ENCODE assay signal across 9 mouse cellular contexts in genomic region chr2:119802767-119803617, GRCm38 (mm10). TPM values are rescaled to one million over a fixed set of nuclear protein-coding genes. Genes with fewer than 3 reads are reported as not detected.
DNase-seq lines count a peak whose midpoint lies in the region; ATAC-seq and TF ChIP-seq lines count a peak whose summit lies in the region.
"Had no signal": no experiment of that assay in that cellular context is flagged by ENCODE, and none has a peak within 500 bp of the region (broad histone marks: within the 10 kb centered on the region; RNA-seq: fewer than 3 reads in every experiment).

No protein-coding gene starts in this region.

- no peak for TF ChIP-seq POLR2A in cerebellum, adult 2 months (IDR thresholded peaks at IDR 0.05; ENCODE audit: borderline replicate concordance, insufficient read depth, low read length)

- no peak for TF ChIP-seq CTCF in cerebellum, adult 2 months (IDR thresholded peaks at IDR 0.05; ENCODE audit: borderline replicate concordance, insufficient read depth, low read depth, low read length)

- H3K4me3 ChIP-seq in cerebellum, adult 2 months (replicated peaks; ENCODE audit: insufficient read depth, low read depth, low read length), result peak overlapping the region; percentile 1
- H3K4me3 ChIP-seq in liver, embryonic 11.5 days (ENCODE audit: low read depth, low read length), result no peak overlapping the region
- no peak overlapping the region for H3K4me3 ChIP-seq in forebrain, embryonic 13.5 days
- no peak overlapping the region for H3K4me3 ChIP-seq in midbrain, embryonic 14.5 days (replicated peaks; ENCODE audit: low read depth, low read length)
- H3K4me3 ChIP-seq: megakaryocyte, embryonic 14.5 days had no signal

- H3K27ac ChIP-seq in cerebellum, adult 2 months (ENCODE audit: insufficient read depth, low read length), result peak overlapping the region; percentile 77
- no peak overlapping the region for H3K27ac ChIP-seq in liver, embryonic 11.5 days (ENCODE audit: low read depth, low read length)
- peak overlapping the region; percentile 65 for H3K27ac ChIP-seq in forebrain, embryonic 13.5 days
- peak overlapping the region; percentile 26; the same call in 1 of the 2 replicates for H3K27ac ChIP-seq in midbrain, embryonic 14.5 days (replicated peaks; ENCODE audit: low read depth, low read length)

- DNase-seq in cerebellum, adult 2 months, result peak in 1 of 2 experiments; percentile 44
- no peak for DNase-seq in cerebellum, postnatal 14 days
- DNase-seq in liver, result peak; percentile 10
- no peak for DNase-seq in liver, embryonic 11.5 days (ENCODE audit: low spot score)
- peak; percentile 72 for DNase-seq in midbrain, embryonic 14.5 days
- no peak for DNase-seq in frontal cortex, postnatal 10 days (ENCODE audit: low spot score in 2 of 2)
- no peak for DNase-seq in right cerebral cortex, postnatal 14 days

- no peak overlapping the region for H3K4me2 ChIP-seq in liver, embryonic 11.5 days
- H3K4me2 ChIP-seq in forebrain, embryonic 13.5 days, result peak overlapping the region; percentile 35
- H3K4me2 ChIP-seq in midbrain, embryonic 14.5 days (ENCODE audit: low read length), result 0 out of 2 replicates have a peak overlapping the region, but pooled peaks have one; percentile 4

- no peaks in the 10 kb centered on the region for H3K36me3 ChIP-seq in liver, embryonic 11.5 days (ENCODE audit: control insufficient read depth, insufficient read depth, low read length)
- H3K36me3 ChIP-seq in forebrain, embryonic 13.5 days (ENCODE audit: poor library complexity, severe bottlenecking), result peaks cover 23% of the 10 kb centered on the region
- peaks cover 16% of the 10 kb centered on the region; the same call in 1 of the 2 replicates for H3K36me3 ChIP-seq in midbrain, embryonic 14.5 days (ENCODE audit: control insufficient read depth, insufficient read depth, low read length)

- no peaks in the 10 kb centered on the region for H3K9me3 ChIP-seq in liver, embryonic 11.5 days (ENCODE audit: control insufficient read depth, low read length)
- H3K9me3 ChIP-seq in forebrain, embryonic 13.5 days (replicated peaks), result no peaks in the 10 kb centered on the region
- H3K9me3 ChIP-seq in midbrain, embryonic 14.5 days (ENCODE audit: control insufficient read depth, low read length), result no peaks in the 10 kb centered on the region
- H3K9me3 ChIP-seq: megakaryocyte, embryonic 14.5 days had no signal

- H3K4me1 ChIP-seq in cerebellum, adult 2 months (ENCODE audit: control insufficient read depth, insufficient read depth, low read length), result peaks cover 54% of the 10 kb centered on the region
- H3K4me1 ChIP-seq in liver, embryonic 11.5 days (replicated peaks; ENCODE audit: control insufficient read depth, insufficient read depth, low read length), result peaks cover 3% of the 10 kb centered on the region
- H3K4me1 ChIP-seq in forebrain, embryonic 13.5 days, result peaks cover 67% of the 10 kb centered on the region
- peaks cover 48% of the 10 kb centered on the region for H3K4me1 ChIP-seq in midbrain, embryonic 14.5 days (ENCODE audit: control insufficient read depth, insufficient read depth, low read length)

- H3K9ac ChIP-seq in liver, embryonic 11.5 days (ENCODE audit: low read depth, low read length), result no peak overlapping the region
- H3K9ac ChIP-seq in forebrain, embryonic 13.5 days, result peak overlapping the region; percentile 17
- no peak overlapping the region for H3K9ac ChIP-seq in midbrain, embryonic 14.5 days (replicated peaks; ENCODE audit: low read length)

- ATAC-seq in liver, embryonic 11.5 days (replicated peaks; ENCODE audit: low FRiP score), result no peak; the same call in 1 of the 2 replicates
- ATAC-seq in forebrain, embryonic 13.5 days, result peak; percentile 79
- ATAC-seq in midbrain, embryonic 14.5 days (ENCODE audit: low FRiP score, low TSS enrichment), result peak; percentile 73

- H3K27me3 ChIP-seq in cerebellum, adult 2 months (ENCODE audit: control insufficient read depth, insufficient read depth, low read length), result no peaks in the 10 kb centered on the region
- peaks cover 46% of the 10 kb centered on the region for H3K27me3 ChIP-seq in liver, embryonic 11.5 days (replicated peaks; ENCODE audit: control insufficient read depth, insufficient read depth, low read length)
- H3K27me3 ChIP-seq in forebrain, embryonic 13.5 days, result peaks cover 5% of the 10 kb centered on the region
- H3K27me3 ChIP-seq in midbrain, embryonic 14.5 days (ENCODE audit: control insufficient read depth, insufficient read depth, low read length), result peaks cover under 1% of the 10 kb centered on the region; the same call in 1 of the 2 replicates

- WGBS in cerebellum, adult 2 months, result 22% methylated on average over 10 of the region's 10 CpGs
- 65% methylated on average over 10 of the region's 10 CpGs for WGBS in liver, embryonic 11.5 days
- whole genome bisulfite sequencing in forebrain, embryonic 13.5 days, result 9% methylated on average over 10 of the region's 10 CpGs
- 13% methylated on average over 10 of the region's 10 CpGs for WGBS in midbrain, embryonic 14.5 days

RNA-seq across cellular contexts. Expression of gene Tyro3, which starts 5.5 kb away (rescaled TPM):
- polyA plus RNA-seq in cerebellum, adult 2 months (2012; rRNA removed), result 150 and 154 TPM in 2 replicates
- polyA plus RNA-seq in liver, embryonic 11.5 days (2014; fragmentation: Nextera tagmentation; extraction: Ambion mirVana), result 5.8 and 5.9 TPM in 2 replicates
- polyA plus RNA-seq in forebrain, embryonic 13.5 days (2015; fragmentation: Nextera tagmentation; extraction: Ambion mirVana), result 17.1 and 18.7 TPM in 2 replicates
- 20.0 and 20.2 TPM in 2 replicates for polyA plus RNA-seq in midbrain, embryonic 14.5 days (2014; fragmentation: Nextera tagmentation; extraction: Ambion mirVana)

RNA-seq across cellular contexts. Expression of gene Rpap1, which starts 15.7 kb away (rescaled TPM):
- polyA plus RNA-seq in cerebellum, adult 2 months (2012; rRNA removed), result 15.9 and 17.5 TPM in 2 replicates
- polyA plus RNA-seq in liver, embryonic 11.5 days (2014; fragmentation: Nextera tagmentation; extraction: Ambion mirVana), result 29.1 and 30.0 TPM in 2 replicates
- 22.7 and 27.5 TPM in 2 replicates for polyA plus RNA-seq in forebrain, embryonic 13.5 days (2015; fragmentation: Nextera tagmentation; extraction: Ambion mirVana)
- polyA plus RNA-seq in midbrain, embryonic 14.5 days (2014; fragmentation: Nextera tagmentation; extraction: Ambion mirVana), result 12.5 and 21.3 TPM in 2 replicates

RNA-seq across cellular contexts. Expression of gene Ltk, which starts 42.8 kb away (rescaled TPM):
- polyA plus RNA-seq in cerebellum, adult 2 months (2012; rRNA removed), result 16.5 and 19.1 TPM in 2 replicates
- polyA plus RNA-seq in liver, embryonic 11.5 days (2014; fragmentation: Nextera tagmentation; extraction: Ambion mirVana), result 0.19 and 0.43 TPM in 2 replicates
- 0.13 and 0.14 TPM in 2 replicates for polyA plus RNA-seq in forebrain, embryonic 13.5 days (2015; fragmentation: Nextera tagmentation; extraction: Ambion mirVana)
- 1.5 and 3.0 TPM in 2 replicates for polyA plus RNA-seq in midbrain, embryonic 14.5 days (2014; fragmentation: Nextera tagmentation; extraction: Ambion mirVana)

Comparison
In these comparisons a context has a peak if more than half of its experiments do, and no peak if none do; other contexts are left out.
1. DNase-seq: peak in liver (single experiment) and midbrain, embryonic 14.5 days (single experiment); none in cerebellum, postnatal 14 days (0 of 2), liver, embryonic 11.5 days (single experiment), frontal cortex, postnatal 10 days (0 of 2) and right cerebral cortex, postnatal 14 days (single experiment).